Mouse (Mus musculus) kidney, adult 9 months (tissue): ENCODE data around the gene Sema6d.

Experiments used
- DNase-seq: peaks from one replicate; pipeline ENCODE4 v3.0.0; 2022

Sema6d gene

DNA sequence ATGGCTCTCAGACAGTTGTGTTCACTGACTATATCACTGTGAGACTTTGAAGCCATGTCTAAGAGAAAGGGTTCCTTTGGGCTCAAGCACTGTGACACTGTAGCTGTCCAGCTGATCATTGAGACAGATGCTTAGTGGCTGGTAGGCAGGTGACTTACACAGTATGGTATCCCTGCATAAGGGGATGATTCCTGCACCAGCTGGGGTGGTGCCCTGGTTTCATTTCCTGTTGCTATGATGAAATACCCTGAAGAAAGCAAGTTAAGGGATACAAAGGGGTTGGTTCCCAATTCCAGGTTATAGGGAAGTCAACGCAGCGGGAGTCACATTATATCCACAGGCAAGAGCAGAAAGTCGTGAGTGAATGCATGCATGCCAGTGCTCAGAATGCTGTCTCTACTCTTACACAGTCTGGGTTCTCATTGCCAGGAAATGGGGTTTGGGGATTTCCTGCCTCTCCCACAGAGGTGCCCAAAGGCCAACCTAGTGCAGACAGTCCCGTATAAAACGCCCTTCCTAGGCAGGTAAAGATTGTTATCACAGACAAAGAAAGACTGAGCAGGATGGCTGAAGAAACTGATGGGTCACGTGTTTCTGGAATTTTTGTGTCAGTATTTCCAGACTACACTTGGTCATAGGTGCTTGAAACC is 532.3 kb downstream of the Sema6d start:
- DNase-seq, result no peak

DNA sequence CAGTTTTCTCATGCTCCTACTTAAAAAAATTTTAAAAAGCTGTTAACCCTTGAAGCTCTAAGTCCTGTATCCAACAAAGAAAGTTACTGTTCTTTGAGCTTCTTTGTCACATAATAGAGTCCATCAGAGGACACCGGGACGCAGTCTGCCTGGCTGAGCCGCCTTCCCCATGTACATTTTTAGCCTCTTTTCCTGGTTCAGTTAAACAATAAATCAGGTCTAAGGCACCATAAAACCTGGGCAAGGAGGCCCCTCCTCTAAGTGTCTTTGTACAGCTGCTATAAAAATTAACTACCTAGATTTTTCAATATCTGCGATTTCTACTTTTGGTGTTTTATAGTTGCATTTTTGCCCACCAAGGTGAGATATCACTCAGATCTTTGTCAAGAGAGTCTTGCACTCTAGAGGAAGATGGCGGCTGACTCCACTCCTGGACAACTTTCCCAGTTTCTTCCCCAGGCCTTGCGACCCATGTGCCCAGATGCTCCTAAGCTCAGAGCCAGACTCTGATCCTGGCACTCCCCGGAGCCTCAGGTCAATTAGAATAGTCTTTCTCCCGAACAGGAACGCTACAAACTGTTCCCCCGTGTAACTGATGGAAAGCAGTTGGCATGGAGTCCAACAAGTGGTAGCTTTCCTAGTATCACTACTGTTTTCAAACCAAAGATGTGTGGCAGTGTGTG is 534.6 kb downstream of the Sema6d start:
- DNase-seq, result no peak

DNA sequence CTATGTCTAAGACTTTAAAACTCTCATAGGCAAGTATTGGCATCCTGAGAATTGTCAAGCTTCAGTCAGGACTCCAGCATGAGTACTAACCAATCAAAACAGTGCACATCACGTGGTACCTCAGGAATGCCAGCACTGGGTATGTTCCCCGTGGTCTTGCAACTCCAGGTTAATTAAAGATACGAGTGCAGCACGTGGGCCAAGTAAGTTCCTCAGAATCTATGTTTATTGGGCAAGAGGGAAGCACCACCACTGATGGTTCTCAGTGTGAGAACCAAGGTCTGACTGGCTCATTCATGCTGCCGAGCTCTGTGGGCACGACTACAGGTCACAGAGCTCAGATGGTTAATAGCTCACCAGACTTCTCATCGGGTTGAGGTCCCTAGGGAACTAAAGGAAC is 536.7 kb downstream of the Sema6d start:
- no peak for DNase-seq

DNA sequence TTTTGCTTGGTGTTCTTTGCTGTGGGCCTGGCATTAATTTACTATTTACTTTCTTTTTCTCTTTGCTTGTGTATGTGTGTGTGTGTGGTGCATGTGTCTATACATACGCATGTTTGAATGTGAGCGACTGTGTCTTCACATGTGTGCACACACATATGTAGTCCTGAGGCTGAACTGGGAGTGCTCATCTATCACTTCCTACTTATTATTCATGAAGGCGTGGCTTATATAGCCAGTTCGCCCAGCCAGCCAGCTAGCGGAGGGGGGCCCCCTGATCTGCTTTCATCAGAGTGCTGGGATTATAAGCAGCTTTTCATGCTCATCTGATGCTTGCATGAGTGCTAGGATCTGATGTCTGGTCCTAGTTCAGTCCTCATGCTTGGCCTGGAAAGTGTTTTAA is 537.9 kb downstream of the Sema6d start:
- DNase-seq, result no peak

GRCm38 (mm10) chr2:124628701-124629100 is 538.9 kb downstream of the Sema6d start:
- no peak for DNase-seq

DNA sequence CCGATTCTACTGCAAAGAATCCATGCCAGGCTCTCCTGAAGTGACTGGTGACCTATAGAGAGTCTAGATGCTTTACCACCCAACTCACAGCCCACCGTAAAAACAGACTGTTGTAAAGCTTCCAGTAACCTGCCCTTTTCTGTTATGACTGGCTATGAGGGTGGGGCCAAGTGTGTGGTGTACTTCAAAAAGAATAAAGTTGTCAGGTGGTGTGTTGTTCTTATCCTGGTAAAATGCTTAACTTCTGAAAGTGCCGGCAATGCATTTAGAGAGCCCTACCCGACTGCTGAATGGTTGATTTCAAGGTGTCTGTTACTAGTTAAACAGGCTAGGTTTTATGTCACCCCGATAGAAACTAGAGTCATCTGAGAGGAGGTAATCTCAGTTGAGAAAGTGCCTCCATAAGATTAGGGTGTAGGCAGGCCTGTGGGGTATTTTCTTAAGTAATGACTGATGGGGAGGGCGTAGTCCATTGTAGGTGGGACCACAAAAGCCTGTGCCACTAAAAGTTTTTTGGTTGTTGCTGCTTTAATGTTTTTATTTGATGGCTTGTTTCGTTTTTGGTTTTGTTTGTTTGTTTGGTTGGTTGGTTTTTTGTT is 544.7 kb downstream of the Sema6d start:
- no peak for DNase-seq

DNA sequence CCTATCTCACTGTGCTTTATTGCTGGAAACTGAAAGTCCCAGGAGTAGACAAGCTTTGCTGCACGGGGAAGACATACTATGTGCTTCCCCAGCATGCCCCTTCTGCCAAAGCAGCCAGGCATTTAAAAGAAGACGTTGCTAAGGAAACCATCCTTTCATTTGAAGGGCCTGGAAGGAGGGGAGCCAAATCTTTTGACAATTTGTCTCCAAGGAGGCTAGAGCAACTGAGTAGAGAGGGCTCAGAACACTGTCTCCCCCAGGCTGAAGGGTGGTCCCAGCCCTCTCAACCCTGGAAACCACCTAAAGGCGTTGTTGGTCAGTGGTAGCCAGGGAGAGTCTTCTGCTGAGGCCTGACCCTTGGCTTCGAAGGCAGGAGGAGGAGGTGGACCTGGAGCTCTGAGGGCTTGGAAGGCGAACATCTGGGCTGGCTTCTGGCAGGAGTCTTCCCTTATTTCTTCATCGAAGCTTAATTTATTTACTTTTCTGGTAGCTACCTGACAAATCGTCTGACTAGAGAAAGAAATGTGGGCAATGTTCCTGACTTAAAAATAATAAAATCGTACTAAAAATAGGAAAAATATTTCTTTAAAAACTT is 545.6 kb downstream of the Sema6d start:
- DNase-seq, result no peak

GRCm38 (mm10) chr2:124637080-124637479 is 547.3 kb downstream of the Sema6d start:
- DNase-seq, result no peak

- no peak for DNase-seq
These were observed 549.6 kb downstream of the Sema6d start for GRCm38 (mm10) chr2:124639221-124639963.

DNA sequence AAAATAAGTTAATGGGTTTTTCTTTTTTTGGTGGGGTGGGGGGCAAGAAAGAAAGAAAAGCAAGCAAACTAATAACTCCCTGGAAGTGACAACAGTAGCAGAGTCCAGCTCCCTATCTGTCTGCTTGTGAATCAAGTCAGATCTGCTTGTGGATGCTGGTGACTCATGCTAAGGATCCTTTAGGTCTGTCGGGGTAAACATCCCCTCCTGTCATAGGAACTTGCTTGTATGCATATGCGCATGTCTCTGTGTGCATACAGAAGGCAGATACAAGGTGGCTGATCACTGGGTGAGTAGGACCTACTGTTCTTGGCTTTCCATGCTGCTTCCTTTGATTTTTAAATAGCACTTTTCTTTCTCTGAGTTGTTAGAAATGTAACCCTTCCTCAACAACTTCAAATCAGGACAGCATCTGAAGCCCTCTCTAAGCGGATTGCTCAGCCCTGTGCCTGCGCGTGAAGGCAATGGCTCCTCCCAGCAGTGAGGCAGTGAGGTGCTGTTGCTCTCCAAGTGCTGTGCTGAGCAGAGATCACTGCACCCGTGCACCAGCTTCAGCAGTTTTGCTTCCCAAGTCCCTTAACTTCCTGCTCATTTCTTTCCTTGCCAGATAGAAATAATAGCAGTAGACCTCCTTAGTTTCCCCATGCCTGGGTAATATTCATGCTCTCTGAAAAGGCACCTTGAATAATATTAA is 550.9 kb downstream of the Sema6d start:
- DNase-seq, result no peak

GRCm38 (mm10) chr2:124641194-124641558 is 551.4 kb downstream of the Sema6d start:
- DNase-seq, result no peak

DNA sequence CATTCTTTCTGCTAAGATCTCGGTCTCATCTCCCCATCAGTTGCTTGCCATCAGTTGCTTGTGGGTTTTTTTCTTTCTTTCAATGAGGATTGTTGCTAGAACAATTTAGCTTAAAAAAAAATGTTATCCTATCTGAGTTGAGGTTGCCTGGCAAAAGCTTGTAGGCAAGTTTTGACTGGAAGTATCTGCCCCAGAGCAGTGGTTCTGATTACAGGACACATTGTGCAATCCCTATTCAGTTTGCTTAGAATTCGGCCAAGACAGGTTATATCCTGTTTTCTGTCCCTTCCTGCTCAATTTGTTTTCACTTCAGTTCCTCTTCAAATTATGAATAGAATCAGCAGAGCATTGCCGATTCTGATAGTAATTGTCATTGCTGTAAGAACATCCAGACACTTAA is 552.4 kb downstream of the Sema6d start:
- no peak for DNase-seq

DNA sequence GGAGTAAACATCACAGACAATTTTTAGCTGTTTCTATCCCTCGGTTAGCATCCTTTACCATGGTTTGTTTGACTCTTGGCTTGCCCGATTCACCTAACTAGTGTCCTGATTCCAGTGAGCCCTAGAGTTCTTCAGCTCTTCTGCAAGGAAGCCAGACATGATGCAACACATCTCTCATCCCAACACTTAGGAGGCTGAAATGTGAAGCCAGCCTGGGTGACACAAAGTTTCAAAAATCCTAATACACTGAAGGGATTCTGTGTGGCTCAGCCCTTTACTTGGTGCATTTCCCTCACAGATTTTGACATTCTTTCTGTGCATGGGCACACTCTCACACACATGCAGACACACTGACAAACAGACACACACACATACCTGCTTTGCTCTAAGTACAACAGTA is 560.8 kb downstream of the Sema6d start:
- no peak for DNase-seq

GRCm38 (mm10) chr2:124651146-124651545 is 561.4 kb downstream of the Sema6d start:
- peak; percentile 7 for DNase-seq

DNA sequence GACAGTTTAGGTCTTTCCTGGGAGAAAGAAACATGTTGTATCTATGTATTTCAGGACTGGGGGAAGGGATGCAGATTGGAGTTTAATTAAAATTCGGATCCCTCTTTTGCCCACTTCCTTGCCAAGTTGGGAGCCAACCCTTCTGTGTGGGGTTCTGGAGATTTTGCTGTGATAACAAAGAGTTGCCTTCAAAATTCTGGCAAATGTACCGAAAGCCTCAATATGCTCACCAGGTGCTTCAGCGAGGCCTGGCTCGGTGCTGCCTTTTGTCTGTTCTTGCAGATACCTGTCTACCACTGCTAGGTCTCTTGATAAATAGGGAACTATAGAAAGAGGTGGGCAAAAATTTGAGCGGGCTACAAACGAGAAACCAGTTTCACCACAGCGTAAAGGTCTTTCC is 563.4 kb downstream of the Sema6d start:
- no peak for DNase-seq

DNA sequence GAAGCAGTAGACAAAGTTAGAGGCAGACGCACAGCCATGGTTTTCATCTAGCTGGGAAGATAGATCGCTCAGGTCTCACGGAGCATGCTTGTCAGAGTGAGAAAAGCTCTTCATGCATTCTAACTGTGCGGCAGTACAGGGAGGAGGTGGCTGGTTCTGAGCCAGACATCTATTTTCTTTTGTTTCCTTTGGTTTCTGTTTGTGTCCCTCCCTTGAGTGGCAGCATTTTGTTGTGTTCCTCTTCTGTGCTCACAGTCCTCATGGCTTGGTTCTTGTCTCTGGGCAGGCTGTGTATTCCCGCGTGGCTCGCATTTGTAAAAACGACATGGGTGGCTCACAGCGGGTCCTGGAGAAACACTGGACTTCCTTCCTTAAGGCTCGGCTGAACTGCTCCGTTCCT is 567.6 kb downstream of the Sema6d start:
- no peak for DNase-seq

GRCm38 (mm10) chr2:124658374-124658773 is 568.6 kb downstream of the Sema6d start:
- no peak for DNase-seq

- no peak for DNase-seq
These were observed 569.8 kb downstream of the Sema6d start for GRCm38 (mm10) chr2:124659601-124660000.

- DNase-seq, result no peak
These were observed 570.9 kb downstream of the Sema6d start for GRCm38 (mm10) chr2:124660686-124661085.

DNA sequence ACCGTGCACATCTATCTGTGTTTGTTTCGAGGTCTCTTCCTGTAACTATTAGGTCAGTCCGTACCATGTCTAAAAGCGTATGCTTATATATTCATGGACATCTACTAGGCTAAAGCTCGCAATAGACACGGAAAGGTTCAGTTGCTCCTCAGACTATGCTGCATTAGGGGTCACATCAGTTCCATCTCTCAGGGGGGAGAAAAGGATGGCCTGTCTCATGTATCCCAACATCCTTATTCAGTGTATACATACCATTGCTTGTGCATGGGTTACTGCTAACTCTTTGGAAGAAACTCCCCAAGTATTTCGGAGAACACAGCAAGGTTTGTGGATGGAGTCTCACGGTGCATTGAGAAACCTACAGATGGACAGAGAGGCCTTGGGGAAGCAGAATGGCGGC is 571.5 kb downstream of the Sema6d start:
- no peak for DNase-seq

DNA sequence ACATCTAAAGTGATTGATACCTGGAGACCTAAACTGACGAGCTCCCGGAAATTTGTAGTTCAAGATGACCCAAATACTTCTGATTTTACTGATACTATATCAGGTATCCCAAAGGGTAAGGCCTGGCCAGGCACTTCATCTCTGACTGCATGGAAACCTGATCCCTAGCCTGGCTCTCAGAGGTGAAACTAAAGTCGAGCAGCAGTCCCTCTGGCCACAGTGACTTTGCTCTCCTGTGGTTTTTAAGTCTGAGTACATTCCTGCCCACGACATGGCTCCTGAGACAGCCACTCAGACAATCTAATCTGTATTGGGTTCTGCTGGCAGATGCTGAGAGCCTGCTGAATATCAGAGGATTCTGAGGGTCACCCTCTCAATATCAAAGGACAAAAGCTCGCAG is 572.5 kb downstream of the Sema6d start:
- DNase-seq, result no peak

DNA sequence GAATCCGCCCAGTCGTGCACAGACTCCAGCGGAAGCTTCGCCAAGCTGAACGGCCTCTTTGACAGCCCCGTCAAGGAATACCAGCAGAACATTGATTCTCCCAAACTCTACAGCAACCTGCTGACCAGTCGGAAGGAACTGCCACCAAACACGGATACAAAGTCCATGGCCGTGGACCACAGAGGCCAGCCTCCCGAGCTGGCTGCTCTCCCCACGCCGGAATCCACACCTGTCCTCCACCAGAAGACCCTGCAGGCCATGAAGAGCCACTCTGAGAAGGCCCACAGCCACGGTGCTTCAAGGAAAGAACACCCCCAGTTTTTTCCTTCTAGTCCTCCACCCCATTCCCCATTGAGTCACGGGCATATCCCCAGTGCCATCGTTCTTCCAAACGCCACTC is 574.4 kb downstream of the Sema6d start:
- no peak for DNase-seq

- no peak for DNase-seq
These were observed 578.7 kb downstream of the Sema6d start for GRCm38 (mm10) chr2:124668431-124668830.
